Mouse (Mus musculus) intestine, embryonic 16.5 days (tissue): ENCODE data around the gene Ippk. TPM values are rescaled to one million over a fixed set of nuclear protein-coding genes. Genes with fewer than 3 reads are reported as not detected.

ENCODE experiments used
- ATAC-seq: fragments of 200-750 bp; cut with Nextera tagmentation; 2 replicates; pipeline ENCODE4 v1.8.0; 2017; ENCODE audit warnings: moderate TSS enrichment, moderate library complexity
- H3K27ac ChIP-seq: fragments of 300-500 bp; sonication (generic); 2 replicates; pipeline ENCODE4 v1.5.1; 2014; ENCODE audit warnings: mild to moderate bottlenecking, low read length
- H3K27me3 ChIP-seq: fragments of 300-500 bp; sonication (generic); replicated peaks from 2 replicates; pipeline ENCODE4 v1.6.1; 2014; ENCODE audit warnings: low read length, control low read depth, mixed read lengths; ENCODE audit not compliant: control insufficient read depth, insufficient read depth
- H3K36me3 ChIP-seq: fragments of 300-500 bp; sonication (generic); 2 replicates; pipeline ENCODE4 v1.6.1; 2014; ENCODE audit warnings: low read length, control low read depth; ENCODE audit not compliant: control insufficient read depth, insufficient read depth
- H3K4me1 ChIP-seq: fragments of 300-500 bp; sonication (generic); 2 replicates; pipeline ENCODE4 v1.6.1; 2014; ENCODE audit warnings: low read length, control low read depth, mixed read lengths; ENCODE audit not compliant: control insufficient read depth, insufficient read depth
- H3K4me2 ChIP-seq: fragments of 300-500 bp; sonication (generic); 2 replicates; pipeline ENCODE4 v1.6.1; 2014; ENCODE audit warnings: low read depth, low read length, control low read depth
- H3K4me3 ChIP-seq: fragments of 300-500 bp; sonication (generic); 2 replicates; pipeline ENCODE4 v1.5.1; 2014; ENCODE audit warnings: mild to moderate bottlenecking, low read length
- H3K9ac ChIP-seq: fragments of 300-500 bp; sonication (generic); 2 replicates; pipeline ENCODE4 v1.6.1; 2014; ENCODE audit warnings: low read depth, low read length
- H3K9me3 ChIP-seq: fragments of 300-500 bp; sonication (generic); 2 replicates; pipeline ENCODE4 v1.6.1; 2016; ENCODE audit warnings: low read length, control low read depth; ENCODE audit not compliant: control insufficient read depth
- WGBS: fragments of 180-500 bp; shearing (Covaris S2); extraction: QIAGEN DNeasy Blood & Tissue Kit; methylation state at CpG from one replicate; pipeline ENCODE4 v1.1.7; 2014; 5-methylcytosine and 5-hydroxymethylcytosine counted together
- polyA plus RNA-seq: library from polyadenylated mRNA; unstranded; fragments of >200 nt; fragmentation: Nextera tagmentation; extraction: Ambion mirVana; gene quantifications from 2 replicates; pipeline ENCODE4 v1.2.1, GENCODE M21; 2015

Ippk gene
- polyA plus RNA-seq, 1 experiment from 2014 or later, result 19.9 TPM

DNA sequence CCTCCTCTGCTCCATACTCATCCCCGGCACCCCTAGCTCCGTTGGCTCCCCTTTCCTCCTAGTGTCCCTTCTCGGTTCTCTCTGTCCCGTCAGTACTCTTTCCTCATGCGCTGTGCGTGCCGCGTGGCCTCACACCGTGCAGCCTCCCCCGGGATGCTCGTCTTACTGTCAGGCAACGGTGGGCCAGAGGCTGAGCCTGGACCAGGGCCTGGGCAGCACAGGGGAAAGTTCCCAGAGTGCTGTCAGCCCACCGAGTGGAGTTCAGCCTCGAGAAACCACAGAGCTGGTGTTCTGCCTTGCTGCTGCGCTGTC lies 513 bp downstream of the Ippk start:
- ATAC-seq, result no peak
- no peaks in the 10 kb centered on the region for H3K9me3 ChIP-seq
- peak overlapping the region; percentile 91 for H3K4me2 ChIP-seq
- peaks cover 15% of the 10 kb centered on the region for H3K4me1 ChIP-seq
- peak overlapping the region; percentile 93 for H3K4me3 ChIP-seq
- H3K9ac ChIP-seq, result peak overlapping the region; percentile 85
- no peaks in the 10 kb centered on the region for H3K27me3 ChIP-seq
- WGBS, result 0% methylated on average over 15 of the region's 15 CpGs
- H3K36me3 ChIP-seq, result no peaks in the 10 kb centered on the region
- peak overlapping the region; percentile 80 for H3K27ac ChIP-seq

DNA sequence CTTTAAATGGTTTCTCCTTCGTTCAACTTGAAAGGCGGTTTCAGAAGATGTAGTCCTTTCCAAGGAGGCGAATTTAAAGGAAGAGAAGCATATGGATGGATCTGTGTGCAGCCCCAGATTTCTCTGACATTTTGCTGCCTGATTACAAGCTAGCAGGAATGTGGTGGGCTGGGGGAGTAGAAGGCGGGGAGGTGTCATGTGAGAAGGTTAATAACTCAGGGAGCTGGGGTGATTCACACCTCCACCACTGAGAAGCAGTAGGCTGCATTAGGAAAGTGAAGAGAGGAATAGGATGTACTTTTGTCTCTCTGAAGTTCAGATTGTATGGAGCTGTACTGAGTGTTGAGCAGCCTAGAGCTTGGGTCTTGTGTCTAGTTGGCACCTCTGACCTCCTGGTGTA lies 910 bp downstream of the Ippk start:
- H3K9ac ChIP-seq, result peak overlapping the region; percentile 85
- no peak for ATAC-seq
- H3K4me3 ChIP-seq, result peak overlapping the region; percentile 93
- H3K36me3 ChIP-seq, result no peaks in the 10 kb centered on the region
- H3K9me3 ChIP-seq, result no peaks in the 10 kb centered on the region
- peak overlapping the region; percentile 91 for H3K4me2 ChIP-seq
- peaks cover 15% of the 10 kb centered on the region for H3K4me1 ChIP-seq
- no peaks in the 10 kb centered on the region for H3K27me3 ChIP-seq
- 23% methylated on average over 4 of the region's 4 CpGs for WGBS
- H3K27ac ChIP-seq, result no peak overlapping the region

DNA sequence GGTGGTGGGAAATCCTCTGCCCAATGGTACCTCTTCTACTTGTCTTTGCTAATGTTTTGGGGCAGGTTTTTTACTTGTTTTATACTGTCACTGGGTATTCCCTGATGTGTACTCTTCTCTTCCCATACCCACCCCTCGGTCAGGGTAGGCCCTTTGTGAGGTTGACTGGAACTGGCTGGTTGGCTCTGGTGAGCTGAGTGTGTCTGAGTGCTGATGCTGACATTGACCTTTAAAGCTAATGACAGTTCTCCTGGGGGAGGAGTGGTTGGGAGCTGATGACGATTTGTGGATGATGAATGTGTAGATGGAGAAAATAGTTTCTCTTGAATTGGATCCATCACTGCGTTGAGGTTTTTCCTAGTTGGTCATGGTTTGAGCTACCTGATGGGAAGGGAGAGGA lies 5.7 kb downstream of the Ippk start:
- Histone ChIP-seq H3K9ac (no peak overlapping the region), H3K36me3 (no peaks in the 10 kb centered on the region), H3K4me1 (peaks cover 18% of the 10 kb centered on the region), H3K9me3 (no peaks in the 10 kb centered on the region), H3K27me3 (no peaks in the 10 kb centered on the region), H3K4me3 (no peak overlapping the region), H3K4me2 (no peak overlapping the region), H3K27ac (no peak overlapping the region)
- no peak for ATAC-seq
- 90% methylated on average over 3 of the region's 3 CpGs for WGBS

DNA sequence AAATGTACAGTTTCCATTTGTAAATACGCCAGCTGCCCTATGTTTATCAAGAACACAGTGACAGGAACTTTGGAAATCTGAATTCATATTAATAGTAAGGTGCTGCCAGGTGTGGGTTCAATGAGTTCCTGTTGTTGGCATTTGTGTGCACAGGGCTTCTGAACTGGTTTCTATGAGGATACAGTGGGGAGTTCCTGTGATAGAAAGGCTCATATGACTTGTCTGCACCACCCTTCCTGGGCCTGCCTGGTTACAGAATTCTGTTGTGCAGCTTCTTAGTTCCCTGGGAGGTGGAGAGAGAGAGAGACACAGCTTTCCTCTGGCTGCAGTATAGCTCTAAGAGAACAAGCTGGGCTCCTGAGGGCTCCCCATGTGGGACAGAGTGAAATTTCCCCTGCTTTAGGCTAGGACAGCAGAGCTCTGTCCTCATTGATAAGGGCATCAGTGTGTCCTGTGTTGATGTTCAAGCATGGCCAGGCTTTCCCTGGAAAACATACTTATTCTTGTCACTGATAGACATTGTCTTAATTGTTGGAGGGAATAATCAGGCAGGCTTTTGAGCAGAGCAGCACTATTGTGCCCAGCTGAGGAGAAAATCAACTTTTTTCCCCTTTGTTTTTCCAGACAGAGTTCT lies 7.1 kb downstream of the Ippk start:
- 86% methylated on average over 1 of the region's 1 CpGs for WGBS
- Histone ChIP-seq H3K27ac (no peak overlapping the region), H3K36me3 (no peaks in the 10 kb centered on the region), H3K4me2 (no peak overlapping the region), H3K9me3 (no peaks in the 10 kb centered on the region), H3K9ac (no peak overlapping the region), H3K4me1 (0 out of 2 replicates have a peak, but pooled peaks cover 4% of the 10 kb centered on the region), H3K27me3 (no peaks in the 10 kb centered on the region), H3K4me3 (no peak overlapping the region)
- ATAC-seq, result no peak

DNA sequence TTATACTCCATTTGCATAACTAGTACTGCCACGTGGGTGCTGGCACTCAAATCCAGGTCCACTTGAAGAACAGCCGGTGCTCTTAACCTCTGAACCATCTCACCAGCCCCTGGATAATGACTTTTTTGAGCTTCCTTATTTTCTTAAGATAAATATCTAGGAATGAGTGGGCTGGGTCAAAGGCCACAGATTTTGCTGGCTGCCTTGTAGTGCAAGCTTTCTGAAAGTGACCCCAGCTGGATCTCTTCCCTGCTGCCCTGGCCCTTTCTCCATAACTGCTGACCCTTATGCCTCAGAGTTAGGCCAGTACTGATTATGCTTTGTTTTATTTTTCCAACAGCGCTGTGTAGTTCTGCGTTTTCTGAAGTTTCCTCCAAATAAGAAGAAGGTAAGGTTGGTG lies 9.5 kb downstream of the Ippk start:
- Histone ChIP-seq H3K27me3 (no peaks in the 10 kb centered on the region), H3K36me3 (no peaks in the 10 kb centered on the region), H3K4me3 (no peak overlapping the region), H3K9ac (no peak overlapping the region), H3K9me3 (no peaks in the 10 kb centered on the region), H3K4me2 (no peak overlapping the region), H3K4me1 (0 out of 2 replicates have a peak, but pooled peaks cover 4% of the 10 kb centered on the region), H3K27ac (no peak overlapping the region)
- ATAC-seq, result no peak
- whole genome bisulfite sequencing, result 54% methylated on average over 4 of the region's 4 CpGs

DNA sequence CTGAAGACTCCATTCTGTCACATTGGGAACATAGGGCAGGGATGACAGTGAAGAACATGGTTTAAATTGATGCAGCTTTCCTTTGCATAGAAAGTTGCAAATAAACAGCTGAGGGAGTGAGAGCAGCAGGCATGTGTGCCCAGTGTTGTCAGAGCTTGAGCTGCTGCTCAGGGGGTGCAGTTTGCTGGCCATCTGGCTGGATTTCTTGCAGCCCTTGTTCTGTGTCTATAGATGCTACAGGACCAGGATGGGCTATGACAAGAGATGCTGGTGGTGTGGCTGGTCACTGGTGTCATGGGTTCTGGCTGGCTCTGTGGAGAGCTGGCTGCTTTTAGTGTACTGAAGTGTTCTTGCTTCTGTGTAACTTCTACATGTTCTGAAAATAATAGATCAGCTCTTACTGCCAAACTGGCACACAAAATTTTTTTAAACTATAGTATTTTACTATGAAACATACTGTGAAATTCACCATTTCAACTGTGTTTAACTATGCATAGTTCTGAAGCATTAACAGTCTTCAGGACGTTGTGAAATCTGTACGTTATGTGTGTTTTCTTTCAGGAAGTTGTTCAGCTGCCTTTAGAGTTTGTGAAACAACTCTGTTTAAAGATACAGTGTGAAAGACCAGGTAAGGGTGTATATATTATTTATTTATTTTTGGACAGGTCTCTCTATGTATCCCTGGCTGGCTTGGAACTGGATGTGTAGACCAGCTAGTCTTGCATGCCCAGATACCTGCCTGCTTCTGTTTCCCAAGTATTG lies 12.4 kb downstream of the Ippk start:
- Histone ChIP-seq H3K9me3 (no peaks in the 10 kb centered on the region), H3K4me1 (0 out of 2 replicates have a peak, but pooled peaks cover 4% of the 10 kb centered on the region), H3K4me2 (no peak overlapping the region), H3K9ac (no peak overlapping the region), H3K4me3 (no peak overlapping the region), H3K27me3 (no peaks in the 10 kb centered on the region), H3K27ac (no peak overlapping the region), H3K36me3 (no peaks in the 10 kb centered on the region)
- no peak for ATAC-seq
- 91% methylated on average over 2 of the region's 2 CpGs for WGBS

DNA sequence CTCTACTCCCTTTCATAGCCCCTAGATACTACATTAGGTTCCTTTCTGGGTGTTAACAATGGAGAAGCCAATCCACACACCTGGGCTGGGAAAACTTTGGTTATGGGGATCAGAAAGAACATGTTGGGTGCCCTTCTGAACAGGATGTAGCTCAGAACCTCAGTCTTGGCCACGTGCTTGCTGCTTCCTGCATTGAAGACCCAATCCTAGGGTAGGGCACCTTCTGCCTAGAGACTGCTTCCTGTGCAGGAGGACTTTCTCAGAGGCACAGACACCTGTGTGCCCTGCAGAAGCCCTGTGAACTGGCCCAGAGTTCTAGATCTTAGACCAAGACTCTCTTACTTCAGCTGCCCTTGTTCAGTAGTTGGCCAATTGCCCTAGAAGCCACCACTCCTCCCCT lies 14.7 kb downstream of the Ippk start:
- H3K27me3 ChIP-seq, result no peaks in the 10 kb centered on the region
- H3K27ac ChIP-seq, result no peak overlapping the region
- no peaks in the 10 kb centered on the region for H3K36me3 ChIP-seq
- 91% methylated on average over 1 of the region's 1 CpGs for WGBS
- no peak overlapping the region for H3K9ac ChIP-seq
- ATAC-seq, result no peak
- no peaks in the 10 kb centered on the region for H3K4me1 ChIP-seq
- no peak overlapping the region for H3K4me3 ChIP-seq
- no peaks in the 10 kb centered on the region for H3K9me3 ChIP-seq
- H3K4me2 ChIP-seq, result no peak overlapping the region

DNA sequence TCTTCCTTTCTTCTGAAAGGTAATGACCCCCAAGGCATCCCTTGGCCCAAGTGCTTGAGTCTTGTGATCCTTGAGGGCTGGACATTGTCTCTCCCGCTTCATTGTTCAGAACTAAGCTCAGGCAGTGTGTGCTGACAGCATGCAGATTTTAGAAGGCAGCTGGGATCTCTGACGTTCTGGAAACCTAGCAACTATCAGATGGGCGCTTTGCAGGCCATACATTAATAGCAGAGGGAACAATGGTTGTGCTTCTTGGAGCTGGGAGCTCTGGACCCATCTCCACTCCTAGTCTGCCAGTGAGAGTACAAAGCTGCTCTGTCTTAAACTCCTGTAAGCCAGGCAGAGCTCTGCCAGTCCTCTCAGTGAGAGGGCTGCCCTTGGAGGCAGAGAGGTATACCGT lies 15.1 kb downstream of the Ippk start:
- no peaks in the 10 kb centered on the region for H3K9me3 ChIP-seq
- H3K27me3 ChIP-seq, result no peaks in the 10 kb centered on the region
- WGBS, result 73% methylated on average over 4 of the region's 4 CpGs
- ATAC-seq, result no peak
- H3K36me3 ChIP-seq, result no peaks in the 10 kb centered on the region
- no peak overlapping the region for H3K27ac ChIP-seq
- no peak overlapping the region for H3K4me2 ChIP-seq
- no peak overlapping the region for H3K4me3 ChIP-seq
- H3K9ac ChIP-seq, result no peak overlapping the region
- H3K4me1 ChIP-seq, result no peaks in the 10 kb centered on the region

DNA sequence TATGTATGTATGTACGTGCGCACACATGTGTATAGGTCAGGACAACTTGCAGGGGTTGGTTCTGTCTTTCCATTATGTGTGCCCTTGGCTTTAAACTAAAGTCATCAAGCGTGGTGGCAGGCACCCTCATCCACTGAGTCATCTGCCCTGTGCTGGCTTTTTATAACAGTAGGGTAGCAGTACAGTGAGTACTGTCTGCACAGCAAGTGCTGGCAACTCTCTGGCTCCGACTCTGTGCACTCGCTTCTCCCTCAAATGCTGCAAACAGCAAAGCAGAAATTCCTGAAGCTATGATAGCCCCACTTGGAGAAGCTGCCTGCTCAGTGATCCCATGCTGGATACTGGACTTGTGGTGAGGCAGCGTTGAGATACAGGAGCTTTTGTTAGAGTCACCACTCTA lies 23.4 kb downstream of the Ippk start:
- peaks cover 3% of the 10 kb centered on the region for H3K36me3 ChIP-seq
- H3K27ac ChIP-seq, result no peak overlapping the region
- H3K4me1 ChIP-seq, result no peaks in the 10 kb centered on the region
- no peak overlapping the region for H3K4me2 ChIP-seq
- H3K9ac ChIP-seq, result no peak overlapping the region
- 96% methylated on average over 6 of the region's 6 CpGs for WGBS
- H3K27me3 ChIP-seq, result no peaks in the 10 kb centered on the region
- ATAC-seq, result no peak
- H3K9me3 ChIP-seq, result no peaks in the 10 kb centered on the region
- H3K4me3 ChIP-seq, result no peak overlapping the region
